Mouse (Mus musculus) erythroblast, embryonic 14.5 days (primary cell): Measurements from ENCODE around the gene 6330409D20Rik.

Experiments used
- GATA1 ChIP-seq: IDR thresholded peaks from 2 replicates; pipeline ENCODE4 v1.6.1; 2012; ENCODE audit warnings: low read length, inconsistent platforms, mixed read lengths
- TAL1 ChIP-seq: IDR thresholded peaks from 3 replicates; pipeline ENCODE4 v1.6.1; 2012; ENCODE audit warnings: low read length, inconsistent platforms, mixed read lengths

- TF ChIP-seq TAL1 = no peak
- TF ChIP-seq GATA1 = 0 out of 2 replicates have a peak, but pooled peaks have one; percentile 7
Observed at GRCm38 (mm10) chr2:32767241-32767640, 26.4 kb upstream of the 6330409D20Rik start.
